Mouse (Mus musculus) C2C12 (cell line): Measurements from ENCODE around the gene Higd1a. TPM values are rescaled to one million over a fixed set of nuclear protein-coding genes. Genes with fewer than 3 reads are reported as not detected.

Experiments
- H3K27me3 ChIP-seq: one replicate; pipeline ENCODE4 v1.6.1; 2011; ENCODE audit not compliant: control insufficient read depth, insufficient read depth, insufficient read length
- H3K36me3 ChIP-seq: one replicate; pipeline ENCODE4 v1.6.1; 2011; ENCODE audit not compliant: control insufficient read depth, insufficient read depth
- H3K4me3 ChIP-seq: one replicate; pipeline ENCODE4 v1.5.1; 2011; ENCODE audit warnings: mild to moderate bottlenecking, control low read depth; ENCODE audit not compliant: poor library complexity, insufficient read depth, severe bottlenecking
- H3K79me2 ChIP-seq: one replicate; pipeline ENCODE4 v1.6.1; 2011; ENCODE audit not compliant: control insufficient read depth, insufficient read depth
- H3K79me3 ChIP-seq: one replicate; pipeline ENCODE4 v1.6.1; 2011; ENCODE audit warnings: low read depth, control low read depth
- H3ac ChIP-seq: one replicate; pipeline ENCODE3; 2011; ENCODE audit warnings: low read depth; ENCODE audit not compliant: control insufficient read depth, insufficient read length
- CEBPB ChIP-seq: IDR thresholded peaks from one replicate; pipeline ENCODE4 v1.6.1; 2011; ENCODE audit warnings: low read depth, mild to moderate bottlenecking, control low read depth, moderate library complexity
- CTCF ChIP-seq: IDR thresholded peaks from one replicate; pipeline ENCODE4 v1.5.1; 2011; ENCODE audit not compliant: control insufficient read depth, insufficient read depth, insufficient read length
- FOSL1 ChIP-seq: IDR thresholded peaks from one replicate; pipeline ENCODE4 v1.8.0; 2011; ENCODE audit warnings: mild to moderate bottlenecking, low read length; ENCODE audit not compliant: poor library complexity, insufficient read depth, severe bottlenecking
- MAX ChIP-seq: IDR thresholded peaks from one replicate; pipeline ENCODE4 v1.6.1; 2011; ENCODE audit warnings: mild to moderate bottlenecking, control low read depth
- MYOD1 ChIP-seq: IDR thresholded peaks from one replicate; pipeline ENCODE4 v1.6.1; 2011; ENCODE audit warnings: low read depth; ENCODE audit not compliant: control insufficient read depth, insufficient read length
- MYOG ChIP-seq: IDR thresholded peaks from one replicate; pipeline ENCODE4 v1.6.1; 2011; ENCODE audit not compliant: control insufficient read depth, insufficient read length; ENCODE audit errors: extremely low read depth
- USF1 ChIP-seq: IDR thresholded peaks from one replicate; pipeline ENCODE4 v1.6.1; 2011; ENCODE audit warnings: low read depth, mild to moderate bottlenecking, control low read depth, moderate library complexity
- polyA plus RNA-seq: library from polyadenylated mRNA; unstranded; fragments of >200 nt; fragmentation: generic; extraction: Trizol; gene quantifications from one replicate; pipeline ENCODE4 v1.2.1, GENCODE M21; 2012; ENCODE audit warnings: missing spikeins

Gene Higd1a
- polyA plus RNA-seq, 1 experiment = 55.5 TPM

DNA sequence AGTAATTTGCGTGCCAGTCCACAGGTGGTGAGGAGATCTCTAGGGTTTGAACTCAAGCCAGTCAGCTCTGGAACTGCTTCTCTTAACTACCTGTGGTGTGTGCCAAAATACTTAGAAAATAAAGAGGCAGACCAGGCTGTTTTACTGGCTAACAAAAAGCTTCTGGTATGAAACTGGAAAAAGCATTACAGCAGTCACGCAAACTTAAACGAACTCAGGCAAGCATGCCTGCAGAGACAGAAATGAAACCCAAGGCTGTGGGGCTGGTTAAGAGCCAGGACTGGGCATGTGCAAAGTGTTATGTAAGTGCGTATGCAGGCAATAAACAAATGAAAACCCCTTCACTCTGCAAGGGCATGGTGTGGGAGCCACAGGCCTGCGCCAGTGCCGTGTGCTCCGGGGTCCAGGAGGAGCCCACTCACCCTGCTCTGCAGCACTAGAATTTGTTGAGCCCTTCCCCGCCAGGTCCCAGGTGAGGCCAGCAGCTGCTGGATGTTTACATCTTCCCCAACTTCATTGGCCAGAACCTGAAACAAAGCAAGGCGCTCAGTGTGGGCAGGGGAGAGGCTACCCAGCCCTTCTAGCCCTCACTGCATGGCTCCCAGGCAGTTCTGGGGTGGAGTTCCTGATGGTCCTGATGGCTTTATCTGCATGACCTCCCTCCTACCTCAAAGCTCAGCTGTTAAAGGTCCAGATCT lies 38.9 kb downstream of the Higd1a start:
- no peaks in the 10 kb centered on the region for H3K27me3 ChIP-seq
- no peaks in the 10 kb centered on the region for H3K36me3 ChIP-seq
- no peak overlapping the region for H3K4me3 ChIP-seq
- H3ac ChIP-seq = no peak overlapping the region
- TF ChIP-seq MYOG (no peak), USF1 (no peak), MAX (no peak), FOSL1 (no peak), CTCF (no peak), MYOD1 (no peak), CEBPB (no peak)
- no peaks in the 10 kb centered on the region for H3K79me2 ChIP-seq
- H3K79me3 ChIP-seq = no peaks in the 10 kb centered on the region

DNA sequence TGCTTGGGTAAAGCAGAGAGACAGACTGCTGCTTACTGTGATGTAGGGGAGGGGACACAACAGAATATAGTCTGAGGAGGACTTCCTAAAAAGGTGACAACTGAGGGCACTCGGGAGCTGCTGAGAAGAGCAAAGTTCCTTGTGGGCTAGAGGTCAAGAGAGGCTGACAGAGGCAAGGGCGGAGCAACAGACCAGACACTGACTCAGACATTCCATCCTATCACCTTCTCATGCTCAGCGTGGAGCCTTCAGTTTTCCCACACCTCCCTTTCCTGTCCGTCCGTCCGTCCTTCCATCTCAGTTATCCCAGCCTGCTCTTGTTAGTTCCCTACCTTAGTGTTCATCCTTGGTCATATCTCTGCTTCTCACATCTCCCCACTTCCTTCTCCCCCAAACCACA lies 43.0 kb downstream of the Higd1a start:
- no peaks in the 10 kb centered on the region for H3K79me2 ChIP-seq
- H3K79me3 ChIP-seq = no peaks in the 10 kb centered on the region
- no peaks in the 10 kb centered on the region for H3K27me3 ChIP-seq
- no peaks in the 10 kb centered on the region for H3K36me3 ChIP-seq
- H3ac ChIP-seq = no peak overlapping the region
- TF ChIP-seq CTCF = no peak
- no peak for TF ChIP-seq MAX
- no peak for TF ChIP-seq MYOD1
- no peak for TF ChIP-seq CEBPB
- H3K4me3 ChIP-seq = no peak overlapping the region

- no peak overlapping the region for H3K4me3 ChIP-seq
- no peaks in the 10 kb centered on the region for H3K27me3 ChIP-seq
- H3K79me2 ChIP-seq = no peaks in the 10 kb centered on the region
- no peak for TF ChIP-seq FOSL1
- TF ChIP-seq USF1 = no peak
- TF ChIP-seq CTCF = no peak
- TF ChIP-seq CEBPB = no peak
- TF ChIP-seq MYOD1 = no peak
- no peak for TF ChIP-seq MYOG
- TF ChIP-seq MAX = no peak
- no peaks in the 10 kb centered on the region for H3K36me3 ChIP-seq
- no peak overlapping the region for H3ac ChIP-seq
- H3K79me3 ChIP-seq = no peaks in the 10 kb centered on the region
These were observed 47.9 kb downstream of the Higd1a start for GRCm38 (mm10) chr9:121810081-121810821.

DNA sequence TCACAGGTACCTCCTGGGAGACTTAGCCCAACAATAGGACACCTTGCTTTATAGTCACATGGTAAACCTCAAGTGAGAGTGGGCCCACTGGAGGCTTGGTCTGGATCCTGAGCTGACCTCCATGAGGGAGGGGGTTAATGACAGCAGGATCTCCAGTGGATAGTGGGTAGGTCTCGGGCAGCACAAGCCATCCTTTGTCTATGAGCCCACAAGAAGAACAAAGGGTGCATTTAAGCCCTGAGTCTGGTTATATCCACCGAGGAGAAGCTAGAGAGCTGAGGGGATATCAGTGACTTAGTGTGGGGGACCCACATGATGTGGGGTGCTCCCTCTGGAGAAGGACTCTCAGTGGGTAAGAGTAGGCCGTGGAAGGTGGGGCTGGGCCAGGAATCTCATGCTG lies 49.7 kb downstream of the Higd1a start:
- H3K79me3 ChIP-seq = no peaks in the 10 kb centered on the region
- H3K79me2 ChIP-seq = no peaks in the 10 kb centered on the region
- TF ChIP-seq USF1 = no peak
- no peak for TF ChIP-seq MAX
- TF ChIP-seq MYOD1 = no peak
- TF ChIP-seq CTCF = no peak
- no peak for TF ChIP-seq FOSL1
- no peak for TF ChIP-seq CEBPB
- no peak for TF ChIP-seq MYOG
- H3ac ChIP-seq = no peak overlapping the region
- no peaks in the 10 kb centered on the region for H3K36me3 ChIP-seq
- no peak overlapping the region for H3K4me3 ChIP-seq
- no peaks in the 10 kb centered on the region for H3K27me3 ChIP-seq

DNA sequence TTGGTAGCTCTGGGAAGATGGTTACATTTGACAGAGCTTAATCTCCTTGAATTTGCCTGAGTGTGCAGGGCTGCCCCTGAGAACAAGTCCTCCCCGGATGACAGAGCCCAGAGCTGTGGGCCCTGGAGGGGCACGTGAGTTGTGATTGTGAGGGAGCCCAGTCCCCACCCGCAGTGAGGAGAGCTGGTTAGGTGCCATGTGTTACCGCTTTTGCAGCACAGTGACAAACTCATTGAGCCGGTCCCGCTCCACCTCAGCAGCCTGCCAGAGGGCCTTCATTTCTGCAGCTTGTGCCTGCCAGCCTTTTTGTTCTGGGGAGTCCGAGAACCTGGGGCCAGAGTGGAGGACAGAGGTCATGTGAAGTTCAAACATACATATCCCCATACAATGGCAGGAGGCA lies 50.2 kb downstream of the Higd1a start:
- TF ChIP-seq MAX (no peak), MYOD1 (no peak), CTCF (no peak), USF1 (no peak), MYOG (no peak), CEBPB (no peak), FOSL1 (no peak)
- no peaks in the 10 kb centered on the region for H3K79me2 ChIP-seq
- H3K36me3 ChIP-seq = no peaks in the 10 kb centered on the region
- H3ac ChIP-seq = no peak overlapping the region
- no peaks in the 10 kb centered on the region for H3K27me3 ChIP-seq
- H3K79me3 ChIP-seq = no peaks in the 10 kb centered on the region
- no peak overlapping the region for H3K4me3 ChIP-seq

DNA sequence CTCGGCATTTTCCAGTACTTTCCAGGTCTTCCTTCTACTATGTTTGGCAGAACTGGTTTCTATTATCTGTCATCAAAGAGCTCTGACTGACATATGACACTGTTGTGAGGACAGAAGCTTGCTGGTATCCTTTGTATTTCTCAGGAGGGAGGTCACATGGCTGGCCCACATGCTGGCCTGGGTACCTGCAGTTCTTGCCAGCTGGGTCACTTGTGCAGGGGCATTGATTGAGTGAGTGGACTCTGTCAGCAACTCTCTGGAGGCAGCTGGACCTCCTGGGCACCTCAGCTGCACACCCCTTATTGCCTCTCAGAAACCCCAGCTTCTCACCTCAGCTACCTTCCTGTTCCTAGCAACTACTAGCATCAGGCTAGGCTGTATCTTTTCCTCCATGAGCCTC lies 50.6 kb downstream of the Higd1a start:
- Histone ChIP-seq H3K4me3 (no peak overlapping the region), H3K36me3 (no peaks in the 10 kb centered on the region)
- TF ChIP-seq MAX (no peak), FOSL1 (no peak), CEBPB (no peak), MYOD1 (no peak), MYOG (no peak), USF1 (no peak), CTCF (no peak)

More for the DNA sequence above, 50.6 kb downstream of the Higd1a start:
- Histone ChIP-seq H3K27me3 (no peaks in the 10 kb centered on the region), H3ac (no peak overlapping the region), H3K79me2 (no peaks in the 10 kb centered on the region), H3K79me3 (no peaks in the 10 kb centered on the region)
